Mouse (Mus musculus) CH12.LX (cell line): ENCODE data around the gene Exosc10. TPM values are rescaled to one million over a fixed set of nuclear protein-coding genes. Genes with fewer than 3 reads are reported as not detected.

ENCODE experiments used
- DNase-seq: peaks from one replicate; pipeline ENCODE4 v3.0.0-alpha.2; 2013; ENCODE audit errors: extremely low read depth
- H3K27ac ChIP-seq: 2 replicates; pipeline ENCODE4 v1.5.1; 2012; ENCODE audit warnings: low read depth, mild to moderate bottlenecking, control low read depth, moderate library complexity; ENCODE audit not compliant: insufficient read depth
- H3K27me3 ChIP-seq: replicated peaks from 2 replicates; pipeline ENCODE3; 2012; ENCODE audit warnings: inconsistent platforms
- H3K36me3 ChIP-seq, 2 experiments: replicated peaks in 1 of 2; 2 replicates each; pipeline versions ENCODE3 to v1.6.1; 2012; ENCODE audit warnings: inconsistent platforms in 1 of 2, low read length in 1 of 2, mild to moderate bottlenecking in 1 of 2, mixed read lengths in 1 of 2, moderate library complexity in 1 of 2; ENCODE audit not compliant: control insufficient read depth in 1 of 2, insufficient read depth in 1 of 2
- H3K4me1 ChIP-seq, 2 experiments: 2 replicates each; pipeline ENCODE4 v1.6.1; 2012; ENCODE audit warnings: inconsistent platforms in 1 of 2, moderate library complexity in 1 of 2; ENCODE audit not compliant: insufficient read depth in 2 of 2, control insufficient read depth in 1 of 2
- H3K4me2 ChIP-seq: 2 replicates; pipeline ENCODE4 v1.6.1; 2012; ENCODE audit warnings: low read depth, mild to moderate bottlenecking, control low read depth; ENCODE audit not compliant: poor library complexity, insufficient read depth, severe bottlenecking
- H3K4me3 ChIP-seq, 3 experiments: fragments of 150-350 bp in 1 of 3; sonication (generic) in 1 of 3; replicated peaks in 1 of 3; 2 replicates each; pipeline versions ENCODE3 to v1.5.1; 2011 to 2012; ENCODE audit warnings: low read depth in 2 of 3, low read length in 2 of 3, mild to moderate bottlenecking in 2 of 3, moderate library complexity in 2 of 3, control low read depth in 1 of 3, improper control_type of control experiment in 1 of 3, inconsistent platforms in 1 of 3, mixed read lengths in 1 of 3; ENCODE audit not compliant: poor library complexity in 1 of 3
- H3K79me2 ChIP-seq: replicated peaks from 2 replicates; pipeline ENCODE4 v1.6.1; 2012; ENCODE audit warnings: mild to moderate bottlenecking, moderate library complexity; ENCODE audit not compliant: control insufficient read depth, poor library complexity, insufficient read depth, severe bottlenecking; ENCODE audit errors: extremely low read depth
- H3K9ac ChIP-seq: 2 replicates; pipeline ENCODE4 v1.6.1; 2012; ENCODE audit warnings: low read depth, mild to moderate bottlenecking, control low read depth, moderate library complexity; ENCODE audit not compliant: insufficient read depth
- H3K9me3 ChIP-seq: replicated peaks from 2 replicates; pipeline ENCODE3; 2012; ENCODE audit warnings: low read length, inconsistent platforms, mixed read lengths
- CHD2 ChIP-seq: IDR thresholded peaks from 2 replicates; pipeline ENCODE4 v1.6.1; 2011; ENCODE audit warnings: low read length, improper control_type of control experiment
- CTCF ChIP-seq, 2 experiments: IDR thresholded peaks in 1 of 2; conservative IDR thresholded peaks in 1 of 2; 2 replicates each; pipeline ENCODE4 v1.5.1; 2011 to 2012; ENCODE audit warnings: low read depth in 2 of 2, low read length in 2 of 2, improper control_type of control experiment in 1 of 2, inconsistent platforms in 1 of 2, mild to moderate bottlenecking in 1 of 2, moderate library complexity in 1 of 2
- E2F4 ChIP-seq: IDR thresholded peaks from 2 replicates; pipeline ENCODE4 v1.6.1; 2011; ENCODE audit warnings: low read depth, low read length, improper control_type of control experiment; ENCODE audit not compliant: insufficient replicate concordance
- GABPA ChIP-seq: IDR thresholded peaks from 2 replicates; pipeline ENCODE4 v1.6.1; 2012; ENCODE audit warnings: low read depth, low read length, improper control_type of control experiment, inconsistent platforms; ENCODE audit not compliant: insufficient replicate concordance
- HCFC1 ChIP-seq: IDR thresholded peaks from 2 replicates; pipeline ENCODE4 v1.6.1; 2012; ENCODE audit warnings: low read depth, mild to moderate bottlenecking, inconsistent platforms, low read length, improper control_type of control experiment
- IRF4 ChIP-seq: IDR thresholded peaks from 2 replicates; pipeline ENCODE4 v1.6.1; 2014; ENCODE audit warnings: low read depth, mild to moderate bottlenecking, inconsistent platforms, low read length, improper control_type of control experiment
- JUN ChIP-seq: IDR thresholded peaks from 2 replicates; pipeline ENCODE4 v1.6.1; 2011; ENCODE audit warnings: low read depth, mild to moderate bottlenecking, low read length, improper control_type of control experiment, moderate library complexity; ENCODE audit not compliant: insufficient read depth
- JUND ChIP-seq: conservative IDR thresholded peaks from 2 replicates; pipeline ENCODE4 v1.6.1; 2011; ENCODE audit warnings: low read depth, low read length, improper control_type of control experiment
- MAX ChIP-seq: IDR thresholded peaks from 2 replicates; pipeline ENCODE4 v1.6.1; 2011; ENCODE audit warnings: low read length, improper control_type of control experiment
- MXI1 ChIP-seq: IDR thresholded peaks from 2 replicates; pipeline ENCODE4 v1.6.1; 2011; ENCODE audit warnings: mild to moderate bottlenecking, low read depth, low read length, improper control_type of control experiment
- MYC ChIP-seq: IDR thresholded peaks from 2 replicates; pipeline ENCODE4 v1.6.1; 2011; ENCODE audit warnings: low read depth, mild to moderate bottlenecking, improper control_type of control experiment, low read length
- POLR2A ChIP-seq: IDR thresholded peaks from 2 replicates; pipeline ENCODE4 v1.6.1; 2011; ENCODE audit warnings: low read depth, mild to moderate bottlenecking, improper control_type of control experiment, low read length
- POLR2AphosphoS2 ChIP-seq: IDR thresholded peaks from 2 replicates; pipeline ENCODE4 v1.6.1; 2011; ENCODE audit warnings: low read depth, low read length, improper control_type of control experiment
- RAD21 ChIP-seq: IDR thresholded peaks from 2 replicates; pipeline ENCODE4 v1.6.1; 2011; ENCODE audit warnings: low read depth, mild to moderate bottlenecking, low read length, improper control_type of control experiment, moderate library complexity
- SIN3A ChIP-seq: IDR thresholded peaks from 2 replicates; pipeline ENCODE4 v1.6.1; 2012; ENCODE audit warnings: low read length, improper control_type of control experiment, inconsistent platforms
- SMC3 ChIP-seq: IDR thresholded peaks from 2 replicates; pipeline ENCODE4 v1.6.1; 2011; ENCODE audit warnings: low read depth, low read length, improper control_type of control experiment
- TBP ChIP-seq: conservative IDR thresholded peaks from 2 replicates; pipeline ENCODE4 v1.6.1; 2011; ENCODE audit warnings: low read depth, low read length, improper control_type of control experiment
- USF1 ChIP-seq: IDR thresholded peaks from 2 replicates; pipeline ENCODE4 v1.6.1; 2014; ENCODE audit warnings: low read depth, mild to moderate bottlenecking, inconsistent platforms, low read length, improper control_type of control experiment
- USF2 ChIP-seq: conservative IDR thresholded peaks from 2 replicates; pipeline ENCODE4 v1.6.1; 2011; ENCODE audit warnings: low read depth, low read length, improper control_type of control experiment
- ZC3H11A ChIP-seq: IDR thresholded peaks from 2 replicates; pipeline ENCODE4 v1.6.1; 2012; ENCODE audit warnings: low read depth, mild to moderate bottlenecking, inconsistent platforms, low read length, improper control_type of control experiment
- ZKSCAN1 ChIP-seq: IDR thresholded peaks from 2 replicates; pipeline ENCODE4 v1.6.1; 2012; ENCODE audit warnings: low read depth, inconsistent platforms, low read length, improper control_type of control experiment, borderline replicate concordance
- ZMIZ1 ChIP-seq: IDR thresholded peaks from 2 replicates; pipeline ENCODE4 v1.6.1; 2012; ENCODE audit warnings: low read depth, mild to moderate bottlenecking, inconsistent platforms, low read length, improper control_type of control experiment
- dilution Hi-C: fragments of 300-500 bp; cut with MboI; formaldehyde crosslinking; loops from 2 replicates; pipeline ENCODE4 v1.14.3; 2020; ENCODE audit warnings: low sequenced_read_pairs; ENCODE audit not compliant: extremely low pct_unique_long_range_greater_than_20kb, extremely low pct_ligation_motif_present
- in situ Hi-C: fragments of 300-500 bp; cut with MboI; formaldehyde crosslinking; loops from 3 replicates; pipeline ENCODE4 v1.14.3; 2019; ENCODE audit warnings: low sequenced_read_pairs, low pct_ligation_motif_present, low pct_unique_long_range_greater_than_20kb, mixed read lengths
- polyA plus RNA-seq: library from polyadenylated mRNA; unstranded; fragments of >175 nt; gene quantifications from 2 replicates; pipeline ENCODE4 v1.2.1, GENCODE M21; 2012; ENCODE audit warnings: low read depth; ENCODE audit not compliant: insufficient read length
- total RNA-seq, 2 experiments: library from RNA; depleted of rRNA; stranded (reverse); fragments of 300-350 nt in 1 of 2; fragments of >200 nt in 1 of 2; gene quantifications; 2 replicates each; pipeline ENCODE4 v1.2.3; 2012 to 2014

Exosc10 gene
- total and polyA plus RNA-seq, 3 experiments, result 40.1 to 108 (median 61.8) TPM

GRCm38 (mm10) chr4:148513021-148513559 lies 45.1 kb upstream of the Exosc10 start:
- no peak overlapping the region for H3K4me3 ChIP-seq
- TF ChIP-seq USF2, result no peak
- no peak for TF ChIP-seq E2F4
- TF ChIP-seq ZC3H11A, result no peak
- TF ChIP-seq ZKSCAN1, result no peak
- TF ChIP-seq JUN, result no peak
- TF ChIP-seq USF1, result no peak
- no peak for TF ChIP-seq GABPA
- no peak for TF ChIP-seq CTCF (conservative IDR thresholded peaks at IDR 0.05 in 1 of 2, IDR thresholded peaks at IDR 0.05 in 1 of 2; ENCODE audit: low read depth in 2 of 2, low read length in 2 of 2)
- TF ChIP-seq SMC3, result no peak
- no peak for TF ChIP-seq MYC
- no peak for TF ChIP-seq POLR2AphosphoS2
- no peak for TF ChIP-seq JUND
- TF ChIP-seq IRF4, result no peak
- no peak for TF ChIP-seq HCFC1
- TF ChIP-seq ZMIZ1, result no peak
- no peak for TF ChIP-seq SIN3A
- no peak for TF ChIP-seq MXI1
- no peak for TF ChIP-seq POLR2A
- no peak for TF ChIP-seq CHD2
- no peak overlapping the region for H3K27ac ChIP-seq
- in situ Hi-C loops (no loop called here), dilution Hi-C loops (no loop called here)
- H3K9me3 ChIP-seq, result peaks cover 9% of the 10 kb centered on the region
- peaks cover 49 to 87% of the 10 kb centered on the region in 2 experiments for H3K36me3 ChIP-seq
- H3K9ac ChIP-seq, result no peak overlapping the region
- DNase-seq, result no peak
- no peak overlapping the region for H3K4me2 ChIP-seq
- H3K79me2 ChIP-seq, result no peaks in the 10 kb centered on the region
- peaks cover 5 to 11% of the 10 kb centered on the region in 2 experiments for H3K4me1 ChIP-seq
- H3K27me3 ChIP-seq, result no peaks in the 10 kb centered on the region

DNA sequence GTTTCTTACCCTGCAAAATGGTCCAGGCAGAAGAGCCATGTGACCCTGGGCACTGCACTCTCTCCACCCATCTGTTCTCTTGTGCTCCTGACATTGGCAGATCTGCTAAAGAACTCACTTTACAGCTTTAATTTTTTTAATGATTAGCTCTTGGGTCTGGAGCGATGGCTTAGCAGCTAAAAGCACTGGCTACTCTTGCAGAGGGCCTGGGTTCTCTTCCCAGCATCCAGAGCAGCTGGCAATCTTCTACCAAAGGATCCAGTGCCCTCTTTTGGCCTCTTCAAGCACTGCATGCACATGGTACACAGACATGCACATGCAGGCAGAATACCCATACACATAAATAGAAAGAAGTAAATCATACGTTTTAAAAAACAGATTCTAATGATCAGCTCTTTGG lies 42.9 kb upstream of the Exosc10 start:
- TF ChIP-seq CTCF (conservative IDR thresholded peaks at IDR 0.05 in 1 of 2, IDR thresholded peaks at IDR 0.05 in 1 of 2; ENCODE audit: low read depth in 2 of 2, low read length in 2 of 2), result peak in 1 of 2 experiments; percentile 49; a peak in 2 of 4 replicates
- peak; percentile 33 for TF ChIP-seq RAD21
- TF ChIP-seq MAX, result no peak
- TF ChIP-seq TBP, result no peak
- TF ChIP-seq, all 38 proteins: peak for 2
- H3K36me3 ChIP-seq, result peaks cover 56 to 90% of the 10 kb centered on the region in 2 experiments
- H3K79me2 ChIP-seq, result no peaks in the 10 kb centered on the region
- H3K9me3 ChIP-seq, result no peaks in the 10 kb centered on the region
- no peaks in the 10 kb centered on the region for H3K4me1 ChIP-seq
- DNase-seq, result peak; percentile 11
- H3K9ac ChIP-seq, result no peak overlapping the region
- H3K4me2 ChIP-seq, result no peak overlapping the region
- H3K27me3 ChIP-seq, result no peaks in the 10 kb centered on the region
- H3K4me3 ChIP-seq, result no peak overlapping the region
- in situ Hi-C loops, result no loop called here
- H3K27ac ChIP-seq, result no peak overlapping the region
- dilution Hi-C loops, result no loop called here
